In the genomic region with DNA sequence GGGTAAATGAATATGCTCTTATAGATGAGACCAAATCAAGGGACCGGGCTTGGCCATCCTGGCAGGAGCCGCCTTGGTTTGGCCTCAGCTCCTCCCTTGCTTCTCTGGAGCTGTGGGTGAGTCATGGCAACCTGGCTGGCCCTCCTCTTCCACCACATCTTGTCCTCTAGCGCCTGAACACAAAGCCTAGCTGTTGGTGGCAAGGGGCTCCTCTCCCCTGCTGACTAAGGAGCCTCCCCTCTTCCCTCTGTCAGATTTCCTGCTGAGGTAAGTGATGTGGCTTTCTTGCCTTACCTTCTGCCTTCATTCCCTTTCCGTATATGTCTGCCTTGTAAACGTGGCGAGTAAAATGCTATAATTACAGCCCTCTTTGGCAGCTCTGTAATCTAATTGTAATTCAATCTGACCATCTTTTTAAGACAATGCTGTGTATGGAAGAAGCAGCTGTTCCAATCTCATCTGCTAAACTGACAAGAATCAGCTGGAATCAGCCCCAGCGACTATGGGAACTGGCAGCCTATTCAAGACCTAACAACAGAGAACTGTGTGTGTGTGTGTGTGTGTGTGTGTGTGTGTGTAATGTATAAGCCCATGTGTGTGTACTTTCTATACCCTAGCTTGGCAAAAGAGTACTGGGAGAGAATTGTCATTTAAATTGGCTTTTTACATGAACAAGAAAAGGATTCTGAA, we compare ENCODE assay signal across 8 mouse cellular contexts.
DNase-seq lines count a peak whose midpoint lies in the region; ATAC-seq and TF ChIP-seq lines count a peak whose summit lies in the region.

No protein-coding gene starts in this region.

- H3K9ac ChIP-seq in kidney, postnatal 0 days (ENCODE audit: low read depth, low read length): no peak overlapping the region
- no peak overlapping the region for H3K9ac ChIP-seq in embryonic facial prominence, embryonic 11.5 days (replicated peaks; ENCODE audit: low read length)
- H3K9ac ChIP-seq in intestine, postnatal 0 days (ENCODE audit: low read depth, low read length): no peak overlapping the region
- no peak overlapping the region for H3K9ac ChIP-seq in neural tube, embryonic 15.5 days (replicated peaks)

- no peak for TF ChIP-seq CTCF in kidney, postnatal 0 days (IDR thresholded peaks at IDR 0.05; ENCODE audit: low read depth)
- no peak for TF ChIP-seq CTCF in intestine, postnatal 0 days (IDR thresholded peaks at IDR 0.05; ENCODE audit: low read depth)

- H3K27ac ChIP-seq in kidney, postnatal 0 days: no peak overlapping the region
- H3K27ac ChIP-seq in embryonic facial prominence, embryonic 11.5 days (replicated peaks; ENCODE audit: low read depth, low read length): no peak overlapping the region
- no peak overlapping the region for H3K27ac ChIP-seq in intestine, postnatal 0 days (ENCODE audit: low read depth, low read length)
- H3K27ac ChIP-seq in neural tube, embryonic 15.5 days (replicated peaks): peak overlapping the region; percentile 79

- 60% methylated on average over 7 of the region's 7 CpGs for WGBS in kidney, postnatal 0 days
- 43% methylated on average over 7 of the region's 7 CpGs for WGBS in embryonic facial prominence, embryonic 11.5 days
- WGBS in intestine, postnatal 0 days: 57% methylated on average over 7 of the region's 7 CpGs
- 23% methylated on average over 7 of the region's 7 CpGs for WGBS in neural tube, embryonic 15.5 days

- no peaks in the 10 kb centered on the region for H3K4me1 ChIP-seq in kidney, postnatal 0 days (replicated peaks; ENCODE audit: insufficient read depth, low read length)
- 0 out of 2 replicates have a peak, but pooled peaks cover 3% of the 10 kb centered on the region for H3K4me1 ChIP-seq in embryonic facial prominence, embryonic 11.5 days (ENCODE audit: control insufficient read depth, insufficient read depth, low read length)
- no peaks in the 10 kb centered on the region for H3K4me1 ChIP-seq in intestine, postnatal 0 days (replicated peaks; ENCODE audit: control insufficient read depth, insufficient read depth, low read length)
- H3K4me1 ChIP-seq in neural tube, embryonic 15.5 days: peaks cover 24% of the 10 kb centered on the region

- no peaks in the 10 kb centered on the region for H3K36me3 ChIP-seq in kidney, postnatal 0 days (ENCODE audit: insufficient read depth, low read length)
- no peaks in the 10 kb centered on the region for H3K36me3 ChIP-seq in embryonic facial prominence, embryonic 11.5 days (replicated peaks; ENCODE audit: control insufficient read depth, insufficient read depth, low read depth, low read length)
- no peaks in the 10 kb centered on the region for H3K36me3 ChIP-seq in intestine, postnatal 0 days (ENCODE audit: control insufficient read depth, insufficient read depth)
- H3K36me3 ChIP-seq in neural tube, embryonic 15.5 days: no peaks in the 10 kb centered on the region

- no peak overlapping the region for H3K4me3 ChIP-seq in kidney, postnatal 0 days (replicated peaks; ENCODE audit: low read depth, low read length)
- no peak overlapping the region for H3K4me3 ChIP-seq in embryonic facial prominence, embryonic 11.5 days (ENCODE audit: low read depth, low read length)
- no peak overlapping the region for H3K4me3 ChIP-seq in intestine, postnatal 0 days (ENCODE audit: low read depth, low read length)
- no peak overlapping the region for H3K4me3 ChIP-seq in neural tube, embryonic 15.5 days (replicated peaks)

- no peak overlapping the region for H3K4me2 ChIP-seq in kidney, postnatal 0 days (ENCODE audit: low read length)
- no peak overlapping the region for H3K4me2 ChIP-seq in embryonic facial prominence, embryonic 11.5 days (ENCODE audit: low read depth, low read length)
- 0 out of 2 replicates have a peak overlapping the region, but pooled peaks have one; percentile 9 for H3K4me2 ChIP-seq in intestine, postnatal 0 days (replicated peaks; ENCODE audit: low read depth)
- no peak overlapping the region for H3K4me2 ChIP-seq in neural tube, embryonic 15.5 days

- peak; percentile 49 for DNase-seq in kidney, postnatal 0 days (ENCODE audit: low spot score)
- no peak for DNase-seq in kidney, adult 11 months
- peak; percentile 30 for DNase-seq in embryonic facial prominence, embryonic 11.5 days (ENCODE audit: low spot score)
- DNase-seq in urinary bladder, adult 2 months (ENCODE audit: low spot score): no peak
- DNase-seq in cerebellum, adult 8-10 months: no peak
- no peak for DNase-seq in adrenal gland, adult 8-10 months

- no peaks in the 10 kb centered on the region for H3K27me3 ChIP-seq in kidney, postnatal 0 days (ENCODE audit: insufficient read depth, low read length)
- no peaks in the 10 kb centered on the region for H3K27me3 ChIP-seq in embryonic facial prominence, embryonic 11.5 days (ENCODE audit: control insufficient read depth, insufficient read depth, low read length)
- no peaks in the 10 kb centered on the region for H3K27me3 ChIP-seq in intestine, postnatal 0 days (replicated peaks; ENCODE audit: control insufficient read depth, insufficient read depth, low read length)
- H3K27me3 ChIP-seq in neural tube, embryonic 15.5 days (replicated peaks): no peaks in the 10 kb centered on the region

- no peaks in the 10 kb centered on the region for H3K9me3 ChIP-seq in kidney, postnatal 0 days (replicated peaks; ENCODE audit: low read length)
- H3K9me3 ChIP-seq in embryonic facial prominence, embryonic 11.5 days (replicated peaks; ENCODE audit: control insufficient read depth, low read length): no peaks in the 10 kb centered on the region
- H3K9me3 ChIP-seq in intestine, postnatal 0 days (ENCODE audit: control insufficient read depth): no peaks in the 10 kb centered on the region
- no peaks in the 10 kb centered on the region for H3K9me3 ChIP-seq in neural tube, embryonic 15.5 days (replicated peaks)

- ATAC-seq in kidney, postnatal 0 days (replicated peaks; ENCODE audit: low FRiP score, low read depth): no peak
- ATAC-seq in embryonic facial prominence, embryonic 11.5 days (replicated peaks; ENCODE audit: insufficient number of reproducible peaks, low FRiP score, low TSS enrichment, low read depth): peak; percentile 63
- ATAC-seq in intestine, postnatal 0 days: no peak
- ATAC-seq in neural tube, embryonic 15.5 days (ENCODE audit: low FRiP score): peak; percentile 78

Comparison
In these comparisons a context has a peak if more than half of its experiments do, and no peak if none do; other contexts are left out.
1. DNase-seq: peak in kidney, postnatal 0 days (single experiment) and embryonic facial prominence, embryonic 11.5 days (single experiment); none in kidney, adult 11 months (single experiment), urinary bladder, adult 2 months (single experiment), cerebellum, adult 8-10 months (single experiment) and adrenal gland, adult 8-10 months (single experiment).
2. ATAC-seq: peak in embryonic facial prominence, embryonic 11.5 days (single experiment) and neural tube, embryonic 15.5 days (single experiment); none in kidney, postnatal 0 days (single experiment) and intestine, postnatal 0 days (single experiment).